Mouse (Mus musculus) frontal cortex, postnatal 10 days (tissue): Measurements from ENCODE around the gene Tubb3.
A peak's percentile ranks its signal among the peaks of the same experiment; 100 is the strongest.
"Not testable (repeated sequence)": the region's sequence is repeated elsewhere in the genome, so short reads cannot be mapped to it uniquely, and the experiment has no call there.

Experiments
- DNase-seq, 2 experiments: peaks; one replicate each; pipeline ENCODE4 v3.0.0; 2022; ENCODE audit warnings: low spot score in 2 of 2, mixed read lengths in 1 of 2

Gene Tubb3

GRCm38 (mm10) chr8:123431616-123432365, 20.6 kb downstream of the Tubb3 start:
- no peak for DNase-seq

- DNase-seq: no peak
These were observed 21.2 kb downstream of the Tubb3 start for GRCm38 (mm10) chr8:123432381-123432780.

DNA sequence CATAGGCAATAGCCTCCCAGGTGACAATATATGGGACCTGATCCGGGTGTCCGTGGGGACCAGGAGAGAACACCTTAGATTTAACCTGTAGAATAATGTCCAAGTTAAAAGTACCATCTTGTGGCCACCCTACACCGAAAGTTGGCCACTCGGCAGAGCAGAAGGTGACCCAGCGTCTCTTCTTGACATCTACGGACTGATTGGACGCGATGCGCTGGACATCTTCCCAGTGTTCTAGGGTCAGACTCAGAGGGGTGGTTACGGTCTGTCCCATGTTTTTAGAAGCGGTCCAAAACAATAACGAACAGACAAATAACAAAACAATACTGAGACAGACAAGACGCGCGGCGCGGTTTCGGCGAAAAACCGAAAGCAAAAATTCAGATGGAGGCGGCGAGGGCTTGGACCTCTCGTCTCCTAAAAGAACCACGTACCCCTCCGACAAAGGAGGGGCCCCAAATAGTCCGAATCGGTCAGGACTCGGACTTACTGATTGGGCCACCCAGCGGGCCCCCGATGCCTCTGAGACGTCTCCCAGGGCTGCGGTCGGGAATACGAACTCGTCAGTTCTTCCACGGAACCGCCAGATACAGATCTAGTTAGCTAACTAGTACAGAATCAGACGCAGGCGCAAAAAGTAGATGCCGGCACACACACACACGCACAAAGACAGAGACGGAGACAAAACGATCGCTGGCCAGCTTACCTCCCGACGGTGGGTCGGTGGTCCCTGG, 22.2 kb downstream of the Tubb3 start:
- DNase-seq: not testable (repeated sequence)

- DNase-seq: no peak
These were observed 30.6 kb downstream of the Tubb3 start for GRCm38 (mm10) chr8:123441788-123442187.

DNA sequence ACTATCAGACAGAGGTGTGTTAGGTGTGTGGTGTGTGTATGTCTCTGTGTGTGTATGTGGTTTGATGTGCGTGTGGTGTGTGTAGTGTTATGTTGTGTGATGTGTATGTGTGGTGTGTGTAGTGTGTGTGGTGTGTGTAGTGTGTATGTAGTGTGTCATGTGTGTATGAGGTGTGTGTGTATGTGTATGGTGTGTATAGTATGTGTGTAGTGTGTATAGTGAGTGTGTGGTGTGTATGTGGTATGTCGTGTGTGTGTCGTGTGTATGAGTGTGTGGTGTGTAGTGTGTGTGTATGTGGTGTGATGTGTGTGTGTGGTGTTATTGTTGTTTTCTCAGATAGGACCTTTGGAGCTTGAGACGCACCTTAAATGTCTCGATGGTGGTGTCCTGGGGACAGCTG, 31.1 kb downstream of the Tubb3 start:
- no peak for DNase-seq

GRCm38 (mm10) chr8:123442871-123443575, 31.8 kb downstream of the Tubb3 start:
- DNase-seq: peak; percentile 83 to 89

- no peak for DNase-seq
These were observed 32.3 kb downstream of the Tubb3 start for GRCm38 (mm10) chr8:123443576-123443921.

DNA sequence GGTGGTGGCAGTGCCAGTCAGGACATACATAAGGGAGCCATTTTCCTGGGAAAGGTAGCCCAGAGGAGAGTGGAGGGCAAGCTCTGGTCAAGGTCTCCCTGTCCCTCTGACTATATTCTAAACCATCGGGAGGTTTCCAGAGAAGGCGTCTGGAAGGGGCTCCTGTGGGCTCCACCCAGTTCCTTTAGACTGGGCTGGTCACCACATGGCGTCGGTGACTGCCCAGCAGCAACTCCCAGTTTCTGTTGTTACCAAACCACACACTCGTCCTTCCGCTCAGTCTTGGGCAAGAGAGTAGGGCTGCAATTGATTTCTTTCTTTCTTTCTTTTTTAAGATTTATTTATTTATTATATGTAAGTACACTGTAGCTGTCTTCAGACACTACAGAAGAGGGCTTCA, 32.9 kb downstream of the Tubb3 start:
- DNase-seq: no peak

- DNase-seq: no peak
These were observed 34.8 kb downstream of the Tubb3 start for GRCm38 (mm10) chr8:123445981-123446380.

- DNase-seq: no peak
These were observed 35.6 kb downstream of the Tubb3 start for GRCm38 (mm10) chr8:123446799-123447198.

DNA sequence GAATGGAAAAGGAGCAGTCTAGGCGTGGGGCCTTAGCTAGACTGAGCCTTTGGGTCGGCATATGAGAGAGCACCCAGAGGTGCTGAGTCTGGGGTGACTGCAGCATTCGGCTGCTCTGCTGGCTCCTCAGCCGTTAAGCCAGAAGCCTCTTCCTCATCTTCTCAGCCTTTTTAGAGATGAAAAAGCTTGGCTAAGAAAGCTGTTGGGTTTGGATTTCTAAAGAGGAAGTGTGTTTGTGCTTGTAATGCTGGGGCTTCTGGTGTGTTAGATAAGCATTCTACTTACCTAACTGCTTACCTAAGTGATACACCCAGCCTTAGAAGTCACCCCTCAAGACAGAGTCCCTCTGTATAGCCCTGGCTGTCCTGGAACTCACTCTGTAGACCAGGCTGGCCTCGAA, 39.6 kb downstream of the Tubb3 start:
- DNase-seq: no peak

- DNase-seq: not testable (repeated sequence)
These were observed 40.5 kb downstream of the Tubb3 start for GRCm38 (mm10) chr8:123451747-123452146.

DNA sequence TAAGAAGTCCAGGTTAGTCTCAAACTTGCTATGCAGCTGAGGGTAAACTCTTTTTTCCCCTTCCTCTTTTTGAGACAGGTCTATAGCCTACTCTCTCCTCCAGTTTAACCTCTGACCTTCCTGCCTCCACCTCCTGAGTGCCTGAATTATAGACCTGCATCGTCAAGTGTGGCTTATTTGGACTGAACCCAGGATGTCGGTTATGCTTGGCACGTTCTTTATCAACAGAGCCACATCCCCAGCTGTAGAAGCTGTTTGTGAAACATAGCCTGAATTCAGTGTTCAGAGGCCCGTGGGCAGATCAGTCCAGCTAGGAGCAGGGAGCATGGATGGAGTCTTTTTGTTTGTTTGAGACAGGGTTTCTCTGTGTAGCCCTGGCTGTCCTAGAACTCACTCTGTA, 40.9 kb downstream of the Tubb3 start:
- DNase-seq: no peak

DNA sequence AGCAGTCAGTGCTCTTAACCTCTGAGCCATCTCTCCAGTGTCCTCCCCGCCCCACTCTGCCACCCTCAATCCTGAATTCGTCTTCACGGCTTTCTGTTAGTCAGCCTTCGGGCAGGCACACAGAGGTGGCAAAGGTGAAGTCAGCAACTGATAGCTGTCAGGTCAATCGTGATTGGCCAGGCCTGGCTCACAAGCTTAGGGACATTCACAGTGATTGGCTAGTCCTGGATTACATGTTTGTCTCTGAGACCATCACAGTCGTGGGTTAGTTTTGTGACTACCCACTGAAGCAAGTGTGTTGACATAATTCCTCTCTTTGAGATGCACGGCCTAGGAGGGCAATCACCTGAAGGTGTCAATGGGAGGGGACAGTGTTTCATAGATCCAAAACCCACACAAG, 42.1 kb downstream of the Tubb3 start:
- no peak for DNase-seq

DNA sequence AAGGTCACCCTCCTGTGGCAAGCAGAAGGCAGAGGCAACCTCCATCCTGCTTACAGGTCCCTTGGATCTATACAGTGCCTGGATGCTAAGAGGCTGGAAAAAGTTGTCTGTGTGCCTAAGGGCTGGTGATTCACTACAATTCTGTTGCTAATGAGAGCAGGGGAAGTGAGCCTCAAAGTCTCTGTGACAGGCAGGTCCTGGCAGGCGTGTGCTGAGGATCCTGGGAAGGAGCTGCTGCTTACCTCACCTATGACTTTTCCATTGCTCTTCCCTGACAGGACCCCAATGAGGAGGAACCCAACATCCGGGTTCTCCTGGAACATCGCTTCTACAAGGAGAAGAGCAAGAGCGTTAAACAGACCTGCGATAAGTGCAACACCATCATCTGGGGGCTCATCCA, 42.7 kb downstream of the Tubb3 start:
- DNase-seq: no peak

- no peak for DNase-seq
These were observed 43.3 kb downstream of the Tubb3 start for GRCm38 (mm10) chr8:123454559-123454958.

- no peak for DNase-seq
These were observed 52.4 kb downstream of the Tubb3 start for GRCm38 (mm10) chr8:123463651-123464050.

DNA sequence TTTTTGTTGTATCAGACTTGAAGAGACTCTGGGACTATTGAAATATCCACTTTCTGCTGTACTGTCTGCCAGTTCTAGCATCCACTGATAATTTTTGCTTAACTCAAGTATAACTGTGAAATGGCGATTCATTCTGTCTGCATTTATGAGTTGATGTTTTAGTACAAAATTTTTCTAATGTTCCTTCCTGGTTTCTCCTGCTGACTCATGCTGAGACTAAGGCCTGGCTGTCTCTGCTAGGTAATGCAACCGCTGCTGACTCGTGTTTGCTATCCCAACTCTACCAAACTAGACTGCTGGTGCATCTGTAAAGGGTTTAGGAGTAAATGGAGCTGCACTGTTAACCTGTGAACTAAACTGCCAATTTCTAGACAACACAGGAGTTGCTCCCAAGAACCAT, 56.3 kb downstream of the Tubb3 start:
- DNase-seq: no peak
